Mouse (Mus musculus): ENCODE measurements at regions not wholly inside any gene's neighbourhood (a gene's known extent, or its start where the extent isn't known, plus 50 kb on each side); places are given as distances from the start of the nearest gene placed in this dataset.

- WGBS = 11% methylated on average over 11 of the region's 11 CpGs
- H3K4me1 ChIP-seq = peaks cover 93% of the 10 kb centered on the region
- H3K27me3 ChIP-seq (replicated peaks; ENCODE audit: low read depth, poor library complexity, severe bottlenecking) = no peaks in the 10 kb centered on the region
- no peaks in the 10 kb centered on the region for H3K36me3 ChIP-seq (replicated peaks)
- DNase-seq (ENCODE audit: low spot score) = peak; percentile 53
- no peaks in the 10 kb centered on the region for H3K9me3 ChIP-seq
- peak overlapping the region; percentile 54 for H3K4me3 ChIP-seq
- H3K27ac ChIP-seq (replicated peaks) = peak overlapping the region; percentile 97
These were observed 97.2 kb downstream of the Cstad start for GRCm38 (mm10) chr2:30691857-30692560.

GRCm38 (mm10) chr2:30690925-30691856, 96.4 kb downstream of the Cstad start:
- Histone ChIP-seq H3K36me3 (replicated peaks) (no peaks in the 10 kb centered on the region), H3K4me3 (no peak overlapping the region), H3K27me3 (replicated peaks; ENCODE audit: low read depth, poor library complexity, severe bottlenecking) (peaks cover 6% of the 10 kb centered on the region; the same call in 1 of the 2 replicates), H3K4me1 (peaks cover 94% of the 10 kb centered on the region), H3K9me3 (no peaks in the 10 kb centered on the region), H3K27ac (replicated peaks) (peak overlapping the region; percentile 97)
- peak; percentile 49 for DNase-seq (ENCODE audit: low spot score)
- 86% methylated on average over 17 of the region's 17 CpGs for WGBS

- 79% methylated on average over 11 of the region's 11 CpGs for WGBS
- H3K9me3 ChIP-seq = no peaks in the 10 kb centered on the region
- H3K27me3 ChIP-seq (replicated peaks; ENCODE audit: low read depth, poor library complexity, severe bottlenecking) = peaks cover 9% of the 10 kb centered on the region; the same call in 1 of the 2 replicates
- no peaks in the 10 kb centered on the region for H3K36me3 ChIP-seq (replicated peaks)
- H3K4me3 ChIP-seq = no peak overlapping the region
- no peak for DNase-seq (ENCODE audit: low spot score)
- H3K4me1 ChIP-seq = peaks cover 94% of the 10 kb centered on the region
- peak overlapping the region; percentile 97 for H3K27ac ChIP-seq (replicated peaks)
These were observed 95.5 kb downstream of the Cstad start for GRCm38 (mm10) chr2:30690307-30690706.

GRCm38 (mm10) chr2:30688402-30688801, 93.6 kb downstream of the Cstad start:
- no peaks in the 10 kb centered on the region for H3K36me3 ChIP-seq (replicated peaks)
- H3K4me3 ChIP-seq = no peak overlapping the region
- no peak for DNase-seq (ENCODE audit: low spot score)
- peaks cover 9% of the 10 kb centered on the region; the same call in 1 of the 2 replicates for H3K27me3 ChIP-seq (replicated peaks; ENCODE audit: low read depth, poor library complexity, severe bottlenecking)
- no peaks in the 10 kb centered on the region for H3K9me3 ChIP-seq
- peaks cover 86% of the 10 kb centered on the region for H3K4me1 ChIP-seq
- H3K27ac ChIP-seq (replicated peaks) = peak overlapping the region; percentile 83
- 78% methylated on average over 4 of the region's 4 CpGs for WGBS

- Histone ChIP-seq H3K27ac (replicated peaks) (peak overlapping the region; percentile 83), H3K4me3 (peak overlapping the region; percentile 47), H3K4me1 (peaks cover 81% of the 10 kb centered on the region), H3K9me3 (no peaks in the 10 kb centered on the region), H3K27me3 (replicated peaks; ENCODE audit: low read depth, poor library complexity, severe bottlenecking) (peaks cover 9% of the 10 kb centered on the region; the same call in 1 of the 2 replicates), H3K36me3 (replicated peaks) (no peaks in the 10 kb centered on the region)
- 4% methylated on average over 23 of the region's 23 CpGs for WGBS
- peak; percentile 79 for DNase-seq (ENCODE audit: low spot score)
These were observed 92.3 kb downstream of the Cstad start for GRCm38 (mm10) chr2:30687121-30687551.

- Histone ChIP-seq H3K4me3 (no peak overlapping the region), H3K27ac (replicated peaks) (peak overlapping the region; percentile 83), H3K9me3 (no peaks in the 10 kb centered on the region), H3K27me3 (replicated peaks; ENCODE audit: low read depth, poor library complexity, severe bottlenecking) (peaks cover 9% of the 10 kb centered on the region; the same call in 1 of the 2 replicates), H3K4me1 (peaks cover 81% of the 10 kb centered on the region), H3K36me3 (replicated peaks) (no peaks in the 10 kb centered on the region)
- no peak for DNase-seq (ENCODE audit: low spot score)
- 77% methylated on average over 6 of the region's 6 CpGs for WGBS
These were observed 91.5 kb downstream of the Cstad start for GRCm38 (mm10) chr2:30686359-30686758.

- H3K27ac ChIP-seq (replicated peaks) = peak overlapping the region; percentile 83
- no peaks in the 10 kb centered on the region for H3K36me3 ChIP-seq (replicated peaks)
- WGBS = 81% methylated on average over 10 of the region's 10 CpGs
- no peaks in the 10 kb centered on the region for H3K9me3 ChIP-seq
- DNase-seq (ENCODE audit: low spot score) = no peak
- H3K27me3 ChIP-seq (replicated peaks; ENCODE audit: low read depth, poor library complexity, severe bottlenecking) = peaks cover 9% of the 10 kb centered on the region; the same call in 1 of the 2 replicates
- no peak overlapping the region for H3K4me3 ChIP-seq
- H3K4me1 ChIP-seq = peaks cover 77% of the 10 kb centered on the region
These were observed 90.5 kb downstream of the Cstad start for GRCm38 (mm10) chr2:30685137-30685860.

- H3K27ac ChIP-seq (replicated peaks) = peak overlapping the region; percentile 60
- H3K4me1 ChIP-seq = peaks cover 69% of the 10 kb centered on the region
These were observed 89.6 kb downstream of the Cstad start for GRCm38 (mm10) chr2:30684461-30684860.

GRCm38 (mm10) chr2:30682146-30682825, 87.4 kb downstream of the Cstad start:
- Histone ChIP-seq H3K4me1 (peaks cover 58% of the 10 kb centered on the region), H3K9me3 (no peaks in the 10 kb centered on the region), H3K36me3 (replicated peaks) (0 out of 2 replicates have a peak, but pooled peaks cover 3% of the 10 kb centered on the region), H3K27ac (replicated peaks) (peak overlapping the region; percentile 58), H3K4me3 (no peak overlapping the region), H3K27me3 (replicated peaks; ENCODE audit: low read depth, poor library complexity, severe bottlenecking) (peaks cover 17% of the 10 kb centered on the region)
- WGBS = 64% methylated on average over 5 of the region's 5 CpGs
- DNase-seq (ENCODE audit: low spot score) = no peak

More at GRCm38 (mm10) chr2:30684461-30684860, 89.6 kb downstream of the Cstad start:
- H3K27me3 ChIP-seq (replicated peaks; ENCODE audit: low read depth, poor library complexity, severe bottlenecking) = peaks cover 9% of the 10 kb centered on the region; the same call in 1 of the 2 replicates
- no peak for DNase-seq (ENCODE audit: low spot score)
- 0 out of 2 replicates have a peak, but pooled peaks cover 3% of the 10 kb centered on the region for H3K36me3 ChIP-seq (replicated peaks)
- H3K4me3 ChIP-seq = no peak overlapping the region
- no peaks in the 10 kb centered on the region for H3K9me3 ChIP-seq
- 89% methylated on average over 6 of the region's 6 CpGs for WGBS

GRCm38 (mm10) chr2:30681642-30682041, 86.8 kb downstream of the Cstad start:
- WGBS = 58% methylated on average over 2 of the region's 2 CpGs

GRCm38 (mm10) chr2:30679041-30679440, 84.2 kb downstream of the Cstad start:
- Histone ChIP-seq H3K27ac (replicated peaks) (0 out of 2 replicates have a peak overlapping the region, but pooled peaks have one; percentile 10), H3K4me1 (peaks cover 47% of the 10 kb centered on the region), H3K36me3 (replicated peaks) (0 out of 2 replicates have a peak, but pooled peaks cover 3% of the 10 kb centered on the region), H3K4me3 (no peak overlapping the region), H3K27me3 (replicated peaks; ENCODE audit: low read depth, poor library complexity, severe bottlenecking) (peaks cover 26% of the 10 kb centered on the region), H3K9me3 (no peaks in the 10 kb centered on the region)
- DNase-seq (ENCODE audit: low spot score) = no peak

More at GRCm38 (mm10) chr2:30681642-30682041, 86.8 kb downstream of the Cstad start:
- H3K4me1 ChIP-seq = peaks cover 58% of the 10 kb centered on the region
- DNase-seq (ENCODE audit: low spot score) = no peak
- 0 out of 2 replicates have a peak, but pooled peaks cover 3% of the 10 kb centered on the region for H3K36me3 ChIP-seq (replicated peaks)
- H3K27ac ChIP-seq (replicated peaks) = peak overlapping the region; percentile 58; the same call in 1 of the 2 replicates
- H3K9me3 ChIP-seq = no peaks in the 10 kb centered on the region
- H3K4me3 ChIP-seq = no peak overlapping the region
- peaks cover 20% of the 10 kb centered on the region for H3K27me3 ChIP-seq (replicated peaks; ENCODE audit: low read depth, poor library complexity, severe bottlenecking)
